Comparison of ENCODE assay signal across 8 mouse cellular contexts in the genomic region with DNA sequence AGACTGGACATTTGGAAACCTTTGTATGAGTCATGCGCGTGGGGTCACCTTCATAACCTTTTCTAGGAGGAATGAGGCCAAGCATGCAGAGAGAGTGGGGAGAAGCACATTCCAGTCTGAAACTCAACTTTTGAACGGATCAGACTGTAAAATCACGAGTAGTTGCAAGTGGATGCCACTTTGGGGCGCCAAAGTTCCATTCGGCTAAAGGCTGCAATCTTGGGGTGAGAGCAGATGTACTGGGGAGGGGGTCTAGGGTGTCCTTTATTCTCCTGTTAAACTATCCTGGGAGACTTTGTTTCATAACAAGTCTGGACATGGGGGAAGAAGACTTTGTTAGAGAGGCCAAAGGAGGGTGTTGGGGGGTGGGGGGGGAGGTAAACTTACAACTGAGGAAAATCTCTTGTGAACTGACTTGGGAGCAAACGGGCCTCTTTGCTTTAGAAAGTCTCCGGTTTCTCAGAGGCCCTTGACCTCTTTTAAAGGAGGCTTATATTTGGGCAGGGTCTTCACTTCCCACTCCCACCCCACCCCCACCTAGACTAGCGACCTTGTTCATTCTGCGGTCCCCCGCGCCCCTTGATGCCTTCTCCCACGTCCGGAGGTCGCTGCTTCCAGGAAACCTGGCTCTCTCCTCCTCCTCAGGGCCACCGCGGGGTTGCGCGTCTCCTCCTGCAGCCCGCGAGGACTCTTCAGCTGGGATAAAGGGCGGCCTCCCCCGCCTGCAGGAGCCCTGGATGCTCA. TPM values are rescaled to one million over a fixed set of nuclear protein-coding genes. Genes with fewer than 3 reads are reported as not detected.
DNase-seq lines count a peak whose midpoint lies in the region; ATAC-seq and TF ChIP-seq lines count a peak whose summit lies in the region.

No protein-coding gene starts in this region.

- peak; percentile 53; the same call in 1 of the 2 replicates for ATAC-seq in heart, embryonic 11.5 days (replicated peaks; ENCODE audit: insufficient number of reproducible peaks, low FRiP score, low TSS enrichment)
- ATAC-seq in hindbrain, embryonic 14.5 days (ENCODE audit: low FRiP score): peak; percentile 72
- ATAC-seq in liver, embryonic 16.5 days (ENCODE audit: low read depth): no peak
- ATAC-seq in stomach, embryonic 15.5 days (ENCODE audit: insufficient read depth, low FRiP score, low read depth): no peak

- under 1% methylated on average over 23 of the region's 23 CpGs for WGBS in heart, embryonic 11.5 days (ENCODE audit: insufficient replicate concordance)
- WGBS in hindbrain, embryonic 14.5 days: under 1% methylated on average over 23 of the region's 23 CpGs
- WGBS in liver, embryonic 16.5 days (ENCODE audit: insufficient replicate concordance): under 1% methylated on average over 23 of the region's 23 CpGs
- WGBS in stomach, embryonic 15.5 days: 1% methylated on average over 23 of the region's 23 CpGs

- peak; percentile 77 for TF ChIP-seq CTCF in E14TG2a.4 (conservative IDR thresholded peaks at IDR 0.05; ENCODE audit: low read length)

- H3K27me3 ChIP-seq in heart, embryonic 11.5 days (ENCODE audit: control insufficient read depth, insufficient read depth, low read length): peaks cover 53% of the 10 kb centered on the region
- H3K27me3 ChIP-seq in E14TG2a.4 (ENCODE audit: insufficient read depth, low read length): peaks cover 74% of the 10 kb centered on the region
- H3K27me3 ChIP-seq in hindbrain, embryonic 14.5 days (ENCODE audit: control insufficient read depth, insufficient read depth, low read length): no peaks in the 10 kb centered on the region
- peaks cover 59% of the 10 kb centered on the region for H3K27me3 ChIP-seq in liver, embryonic 16.5 days (ENCODE audit: control insufficient read depth, insufficient read depth, low read depth, low read length)
- peaks cover 60% of the 10 kb centered on the region for H3K27me3 ChIP-seq in stomach, embryonic 15.5 days (replicated peaks)

- no peaks in the 10 kb centered on the region for H3K36me3 ChIP-seq in heart, embryonic 11.5 days (ENCODE audit: control insufficient read depth, insufficient read depth, low read length)
- no peaks in the 10 kb centered on the region for H3K36me3 ChIP-seq in E14TG2a.4 (ENCODE audit: insufficient read depth, low read length)
- no peaks in the 10 kb centered on the region for H3K36me3 ChIP-seq in hindbrain, embryonic 14.5 days (replicated peaks; ENCODE audit: control insufficient read depth, insufficient read depth)
- H3K36me3 ChIP-seq in liver, embryonic 16.5 days (ENCODE audit: control insufficient read depth, insufficient read depth): no peaks in the 10 kb centered on the region
- H3K36me3 ChIP-seq in stomach, embryonic 15.5 days: no peaks in the 10 kb centered on the region

- peak overlapping the region; percentile 78 for H3K4me2 ChIP-seq in heart, embryonic 11.5 days
- peak overlapping the region; percentile 79 for H3K4me2 ChIP-seq in hindbrain, embryonic 14.5 days (replicated peaks)
- H3K4me2 ChIP-seq in liver, embryonic 16.5 days (ENCODE audit: low read depth, low read length): 0 out of 2 replicates have a peak overlapping the region, but pooled peaks have one; percentile 6
- peak overlapping the region; percentile 52 for H3K4me2 ChIP-seq in stomach, embryonic 15.5 days

- H3K4me1 ChIP-seq in heart, embryonic 11.5 days (ENCODE audit: control insufficient read depth, insufficient read depth, low read length): peaks cover 2% of the 10 kb centered on the region; the same call in 1 of the 2 replicates
- peaks cover 29% of the 10 kb centered on the region for H3K4me1 ChIP-seq in E14TG2a.4 (replicated peaks; ENCODE audit: low read depth, low read length)
- peaks cover 36% of the 10 kb centered on the region for H3K4me1 ChIP-seq in hindbrain, embryonic 14.5 days (replicated peaks; ENCODE audit: control insufficient read depth, insufficient read depth, low read length)
- H3K4me1 ChIP-seq in liver, embryonic 16.5 days (ENCODE audit: control insufficient read depth, low read depth, low read length): no peaks in the 10 kb centered on the region
- H3K4me1 ChIP-seq in stomach, embryonic 15.5 days: no peaks in the 10 kb centered on the region; the same call in 1 of the 2 replicates

- H3K4me3 ChIP-seq in heart, embryonic 11.5 days (ENCODE audit: low read depth, low read length): peak overlapping the region; percentile 46
- H3K4me3 ChIP-seq in E14TG2a.4 (replicated peaks; ENCODE audit: low read length): peak overlapping the region; percentile 65
- H3K4me3 ChIP-seq in hindbrain, embryonic 14.5 days (replicated peaks; ENCODE audit: low read length): peak overlapping the region; percentile 91
- H3K4me3 ChIP-seq in liver, embryonic 16.5 days (ENCODE audit: low read depth, low read length): no peak overlapping the region
- H3K4me3 ChIP-seq in stomach, embryonic 15.5 days (replicated peaks): peak overlapping the region; percentile 22

- H3K9ac ChIP-seq in heart, embryonic 11.5 days (ENCODE audit: low read depth, low read length): no peak overlapping the region
- peak overlapping the region; percentile 66 for H3K9ac ChIP-seq in hindbrain, embryonic 14.5 days
- no peak overlapping the region for H3K9ac ChIP-seq in liver, embryonic 16.5 days (ENCODE audit: low read depth, low read length)
- H3K9ac ChIP-seq in stomach, embryonic 15.5 days: no peak overlapping the region

- no peaks in the 10 kb centered on the region for H3K9me3 ChIP-seq in heart, embryonic 11.5 days (replicated peaks; ENCODE audit: control insufficient read depth, low read length)
- H3K9me3 ChIP-seq in E14TG2a.4 (ENCODE audit: low read length): no peaks in the 10 kb centered on the region
- H3K9me3 ChIP-seq in hindbrain, embryonic 14.5 days (ENCODE audit: control insufficient read depth, low read length): no peaks in the 10 kb centered on the region
- no peaks in the 10 kb centered on the region for H3K9me3 ChIP-seq in liver, embryonic 16.5 days (replicated peaks; ENCODE audit: control insufficient read depth, low read length)
- H3K9me3 ChIP-seq in stomach, embryonic 15.5 days: no peaks in the 10 kb centered on the region

- H3K27ac ChIP-seq in heart, embryonic 11.5 days (ENCODE audit: low read depth, low read length): no peak overlapping the region
- peak overlapping the region; percentile 89 for H3K27ac ChIP-seq in hindbrain, embryonic 14.5 days
- H3K27ac ChIP-seq in liver, embryonic 16.5 days (ENCODE audit: low read length): no peak overlapping the region
- H3K27ac ChIP-seq in stomach, embryonic 15.5 days: no peak overlapping the region

- no peak for DNase-seq in heart, adult 9 months (ENCODE audit: low spot score in 2 of 2)
- peak; percentile 91 for DNase-seq in embryo, embryonic 10.5 days (ENCODE audit: low spot score)
- DNase-seq in hindbrain, embryonic 14.5 days (ENCODE audit: low spot score): peak; percentile 85
- DNase-seq in spleen, postnatal 36 days (ENCODE audit: low spot score in 2 of 2): no peak

RNA-seq across cellular contexts. Expression of gene Pou3f2, which starts 11.0 kb away (rescaled TPM):
- 0.04 and 0.09 TPM in 2 replicates for polyA plus RNA-seq in heart, embryonic 11.5 days (2014; fragmentation: Nextera tagmentation; extraction: Ambion mirVana)
- polyA plus RNA-seq in hindbrain, embryonic 14.5 days (2014; fragmentation: Nextera tagmentation; extraction: Ambion mirVana): 17.9 and 20.5 TPM in 2 replicates
- polyA plus RNA-seq in liver, embryonic 16.5 days (2015; fragmentation: Nextera tagmentation; extraction: Ambion mirVana): not detected in 2 replicates
- 0.03 and 0.12 TPM in 2 replicates for polyA plus RNA-seq in stomach, embryonic 15.5 days (2015; fragmentation: Nextera tagmentation; extraction: Ambion mirVana)

Comparison
In these comparisons a context has a peak if more than half of its experiments do, and no peak if none do; other contexts are left out.
1. ATAC-seq: peak in heart, embryonic 11.5 days (single experiment) and hindbrain, embryonic 14.5 days (single experiment); none in liver, embryonic 16.5 days (single experiment) and stomach, embryonic 15.5 days (single experiment).
2. H3K4me2 ChIP-seq: peak in every context shown above with its lines; median percentile 79 in hindbrain, embryonic 14.5 days; 78 in heart, embryonic 11.5 days; 52 in stomach, embryonic 15.5 days; 6 in liver, embryonic 16.5 days.
3. DNase-seq: peak in embryo, embryonic 10.5 days (single experiment) and hindbrain, embryonic 14.5 days (single experiment); none in heart, adult 9 months (0 of 2) and spleen, postnatal 36 days (0 of 2).
4. RNA of gene Pou3f2, which starts 11.0 kb away (polyA plus RNA-seq): 17.9 to 20.5 TPM in hindbrain, embryonic 14.5 days; 0.03 to 0.12 TPM in stomach, embryonic 15.5 days, 0.04 to 0.09 TPM in heart, embryonic 11.5 days and not detected in liver, embryonic 16.5 days; every median in the first group is over 10 times any median in the second.